Mouse (Mus musculus) liver, embryonic 16.5 days (tissue): ENCODE data around the gene Rnf212. TPM values are rescaled to one million over a fixed set of nuclear protein-coding genes. Genes with fewer than 3 reads are reported as not detected.
"Not testable (repeated sequence)": the region's sequence is repeated elsewhere in the genome, so short reads cannot be mapped to it uniquely, and the experiment has no call there.

Source experiments
- ATAC-seq: fragments of 200-750 bp; cut with Nextera tagmentation; 2 replicates; pipeline ENCODE4 v1.8.0; 2017; ENCODE audit warnings: low read depth, mild to moderate bottlenecking, moderate number of reproducible peaks, moderate library complexity
- H3K27ac ChIP-seq: fragments of 300-500 bp; sonication (generic); 2 replicates; pipeline ENCODE4 v1.5.1; 2014; ENCODE audit warnings: mild to moderate bottlenecking, low read length
- H3K27me3 ChIP-seq: fragments of 300-500 bp; sonication (generic); 2 replicates; pipeline ENCODE4 v1.6.1; 2014; ENCODE audit warnings: low read depth, low read length, mixed read lengths; ENCODE audit not compliant: control insufficient read depth, insufficient read depth
- H3K36me3 ChIP-seq: fragments of 300-500 bp; sonication (generic); 2 replicates; pipeline ENCODE4 v1.6.1; 2014; ENCODE audit warnings: mild to moderate bottlenecking; ENCODE audit not compliant: control insufficient read depth, insufficient read depth
- H3K4me1 ChIP-seq: fragments of 300-500 bp; sonication (generic); 2 replicates; pipeline ENCODE4 v1.6.1; 2014; ENCODE audit warnings: low read depth, low read length, mixed read lengths; ENCODE audit not compliant: control insufficient read depth
- H3K4me2 ChIP-seq: fragments of 300-500 bp; sonication (generic); 2 replicates; pipeline ENCODE4 v1.6.1; 2014; ENCODE audit warnings: low read depth, low read length, mixed read lengths
- H3K4me3 ChIP-seq: fragments of 300-500 bp; sonication (generic); 2 replicates; pipeline ENCODE4 v1.5.1; 2014; ENCODE audit warnings: low read depth, mild to moderate bottlenecking, low read length
- H3K9ac ChIP-seq: fragments of 300-500 bp; sonication (generic); 2 replicates; pipeline ENCODE4 v1.6.1; 2014; ENCODE audit warnings: low read depth, low read length
- H3K9me3 ChIP-seq: fragments of 300-500 bp; sonication (generic); replicated peaks from 2 replicates; pipeline ENCODE4 v1.6.1; 2016; ENCODE audit warnings: low read length; ENCODE audit not compliant: control insufficient read depth
- WGBS: fragments of 180-500 bp; shearing (Covaris S2); extraction: QIAGEN DNeasy Blood & Tissue Kit; methylation state at CpG from one replicate; pipeline ENCODE4 v1.1.7; 2014; ENCODE audit not compliant: insufficient replicate concordance; 5-methylcytosine and 5-hydroxymethylcytosine counted together
- polyA plus RNA-seq: library from polyadenylated mRNA; unstranded; fragments of >200 nt; fragmentation: Nextera tagmentation; extraction: Ambion mirVana; gene quantifications from 2 replicates; pipeline ENCODE4 v1.2.1, GENCODE M21; 2015

Gene Rnf212
- polyA plus RNA-seq = 2.3 and 2.4 TPM in 2 replicates

DNA sequence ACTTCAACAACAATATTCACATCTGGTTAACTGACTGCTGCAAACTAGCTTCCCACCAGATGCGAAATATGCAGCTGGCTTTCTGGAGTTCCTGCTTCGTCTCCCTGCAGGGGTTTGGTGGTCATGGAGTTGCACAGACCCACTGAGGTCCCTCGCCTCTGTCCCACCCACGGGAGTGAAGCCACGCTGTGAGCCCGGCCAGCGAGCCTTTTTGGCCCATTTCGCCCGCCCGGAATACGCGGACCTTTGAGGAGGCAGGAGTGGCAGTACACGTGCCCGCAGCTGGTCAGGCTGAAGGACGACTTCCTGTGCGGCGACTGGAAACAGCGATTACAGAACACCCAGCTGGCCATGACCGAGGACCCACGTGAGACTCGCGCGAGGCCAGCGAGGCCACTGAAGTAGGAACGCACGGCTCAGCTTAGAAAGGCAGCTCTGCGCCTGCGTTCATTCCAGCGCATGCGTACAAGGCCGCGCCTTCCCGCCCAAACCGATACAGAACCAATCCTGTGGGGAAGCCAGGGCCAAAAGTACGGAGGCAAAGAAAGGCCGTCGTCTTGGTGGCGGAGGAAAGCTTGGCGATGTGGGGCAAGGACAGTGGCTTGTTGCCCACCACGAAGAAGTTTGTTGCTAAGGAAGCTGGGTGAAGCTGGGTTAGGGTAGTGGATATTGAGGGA is at the start of gene Rnf212:
Rnf212 (minus strand) TSS at position 353 of the 677 bp plus-strand sequence.
- 63% methylated on average over 40 of the region's 40 CpGs for WGBS
- Histone ChIP-seq H3K4me3 (no peak within 1 kb of the TSS), H3K9me3 (no peaks in the 10 kb centered on the region), H3K4me1 (no peaks in the 10 kb centered on the region), H3K9ac (no peak within 1 kb of the TSS), H3K4me2 (no peak within 1 kb of the TSS), H3K27me3 (no peaks in the 10 kb centered on the region), H3K36me3 (no peaks in the 10 kb centered on the region), H3K27ac (no peak within 1 kb of the TSS)
- ATAC-seq = no peak

DNA sequence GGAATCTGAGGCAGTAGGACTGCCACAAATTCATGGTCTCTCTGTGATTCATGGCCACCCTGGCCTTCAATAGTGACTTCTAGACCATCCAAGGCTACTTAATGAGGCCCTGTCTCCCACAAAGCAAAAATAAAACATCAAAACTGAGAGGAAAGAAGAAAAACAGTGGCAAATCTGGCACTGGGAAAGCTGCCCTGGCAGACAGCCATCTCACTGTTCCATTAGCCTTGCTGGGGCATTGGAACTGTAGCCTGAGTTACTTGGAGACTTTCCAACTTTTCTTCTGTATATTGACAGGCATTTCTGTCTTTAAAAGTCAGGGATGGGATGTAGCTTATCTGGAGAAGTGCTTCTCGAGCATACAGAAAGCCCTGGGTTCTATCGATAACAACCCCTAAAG is 48.5 kb upstream of the Rnf212 start:
- Histone ChIP-seq H3K36me3 (no peaks in the 10 kb centered on the region), H3K27me3 (no peaks in the 10 kb centered on the region), H3K4me1 (no peaks in the 10 kb centered on the region), H3K9ac (no peak overlapping the region), H3K4me2 (no peak overlapping the region), H3K4me3 (no peak overlapping the region), H3K9me3 (no peaks in the 10 kb centered on the region), H3K27ac (no peak overlapping the region)
- ATAC-seq = no peak
- 53% methylated on average over 2 of the region's 2 CpGs for WGBS

DNA sequence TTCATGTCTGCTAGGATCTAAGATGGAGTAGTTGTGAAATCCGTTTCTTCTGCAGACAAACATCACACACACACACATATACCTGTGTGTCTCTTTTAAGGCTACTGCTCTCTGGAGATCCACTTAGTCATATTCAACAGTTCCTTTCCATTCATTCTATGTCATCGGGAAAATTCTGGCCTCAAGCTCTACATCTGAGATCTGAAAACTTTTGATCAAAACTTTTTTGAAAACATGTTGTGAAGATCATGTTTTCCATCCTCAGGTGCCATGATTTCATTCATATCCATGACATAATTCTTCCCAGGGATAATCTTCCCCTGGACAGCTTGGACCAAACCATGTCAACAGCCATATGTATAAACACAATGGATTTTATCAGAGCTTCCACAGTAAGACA is 34.0 kb upstream of the Rnf212 start, which contains the start of gene Vmn2r8:
Vmn2r8 (minus strand) TSS at position 101 of the 400 bp plus-strand sequence.
- H3K9ac ChIP-seq, H3K27me3 ChIP-seq, H3K4me2 ChIP-seq, ATAC-seq, H3K36me3 ChIP-seq, H3K9me3 ChIP-seq, H3K27ac ChIP-seq, H3K4me1 ChIP-seq, H3K4me3 ChIP-seq: not testable (repeated sequence)
- 56% methylated on average over 2 of the region's 2 CpGs for WGBS

DNA sequence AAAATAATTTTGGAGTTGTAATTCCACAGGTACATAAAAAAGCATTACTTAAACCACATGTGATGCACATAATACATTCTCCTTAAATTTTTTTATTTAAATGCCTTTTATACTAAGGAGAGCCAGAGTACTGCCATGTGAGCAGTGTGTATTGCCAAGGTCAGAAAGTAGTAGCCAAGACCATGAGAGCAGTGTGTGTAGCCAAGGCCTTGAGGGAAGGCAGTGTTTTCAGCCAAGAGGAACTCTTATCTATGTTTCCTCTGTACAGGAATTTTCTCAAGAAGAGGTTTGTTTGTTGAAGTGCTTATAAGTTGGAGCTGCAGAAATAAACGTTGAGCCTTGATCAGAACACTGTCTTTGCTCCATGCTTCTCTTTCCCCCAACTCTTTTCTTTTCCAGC is 28.9 kb upstream of the Rnf212 start:
- H3K9me3 ChIP-seq = no peaks in the 10 kb centered on the region
- no peak overlapping the region for H3K9ac ChIP-seq
- no peaks in the 10 kb centered on the region for H3K36me3 ChIP-seq
- H3K4me2 ChIP-seq = no peak overlapping the region
- H3K4me3 ChIP-seq = no peak overlapping the region
- H3K4me1 ChIP-seq = no peaks in the 10 kb centered on the region
- H3K27ac ChIP-seq = no peak overlapping the region
- no peak for ATAC-seq
- no peaks in the 10 kb centered on the region for H3K27me3 ChIP-seq
- WGBS = 30% methylated on average over 1 of the region's 1 CpGs

DNA sequence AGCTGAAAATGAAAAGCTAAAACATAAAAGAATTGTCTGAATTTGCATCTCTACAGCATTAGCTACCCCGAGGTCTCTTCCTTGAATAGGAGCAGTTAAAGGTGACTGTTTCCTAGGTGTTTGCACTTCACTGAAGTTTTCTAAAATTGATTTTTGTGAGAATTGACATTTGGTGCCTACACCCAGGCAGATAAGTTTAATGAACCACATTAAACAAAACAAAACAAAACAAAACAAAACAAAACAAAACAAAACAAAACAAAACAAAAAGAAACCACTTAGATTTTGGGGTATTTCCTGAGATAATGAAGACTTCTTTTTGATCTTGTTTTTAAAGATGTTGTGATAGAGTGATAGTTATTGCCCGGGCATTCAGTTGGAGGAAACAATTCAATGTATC is 20.5 kb upstream of the Rnf212 start, which contains the start of gene Tmed11:
Tmed11 (minus strand) TSS at position 101 of the 400 bp plus-strand sequence.
- ATAC-seq, H3K27me3 ChIP-seq, H3K27ac ChIP-seq, H3K4me3 ChIP-seq, H3K4me2 ChIP-seq, H3K36me3 ChIP-seq, H3K9me3 ChIP-seq, H3K4me1 ChIP-seq, H3K9ac ChIP-seq: not testable (repeated sequence)
- 50% methylated on average over 2 of the region's 2 CpGs for WGBS

DNA sequence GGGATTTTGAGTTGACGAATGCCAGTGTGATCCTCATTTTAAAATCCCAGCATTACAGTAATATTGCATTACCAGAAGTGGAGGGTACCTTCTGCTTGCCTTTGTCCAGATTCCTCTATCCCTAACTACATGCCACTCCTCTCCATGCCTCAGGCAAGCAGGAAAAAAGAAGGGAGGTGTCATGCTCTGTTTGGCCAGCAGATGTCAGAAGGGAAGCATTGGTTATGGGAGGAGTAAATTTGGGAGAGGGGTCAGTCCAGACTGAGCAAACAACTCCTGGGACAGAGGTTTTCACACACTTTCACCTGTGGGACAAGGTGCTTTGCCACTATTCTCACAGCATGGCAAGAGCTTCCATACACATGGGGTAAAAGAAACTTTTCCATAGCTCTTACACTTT is 15.6 kb upstream of the Rnf212 start:
- not testable (repeated sequence) for H3K4me2 ChIP-seq, H3K4me1 ChIP-seq, H3K36me3 ChIP-seq, ATAC-seq, H3K4me3 ChIP-seq, H3K27me3 ChIP-seq, H3K27ac ChIP-seq, H3K9ac ChIP-seq, H3K9me3 ChIP-seq
- 22% methylated on average over 1 of the region's 1 CpGs for WGBS

DNA sequence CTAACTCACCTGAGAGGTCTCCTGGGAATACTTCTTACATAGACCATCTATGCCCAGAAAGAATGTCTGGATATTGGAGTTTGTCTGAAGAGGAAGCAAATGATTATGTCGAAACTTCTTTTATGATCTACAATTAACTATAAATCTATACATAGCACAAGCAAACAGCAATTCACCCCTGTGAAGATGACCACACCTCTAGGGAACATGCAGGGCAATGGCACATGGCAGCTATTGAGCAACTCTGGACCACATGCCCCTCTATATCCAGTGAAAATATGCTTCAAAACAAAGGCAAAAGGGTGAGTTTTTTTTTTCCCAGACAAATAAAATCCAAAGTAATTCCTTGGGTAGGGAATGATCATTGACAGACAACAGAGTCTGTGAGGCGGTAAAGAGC is 14.8 kb downstream of the Rnf212 start:
- Histone ChIP-seq H3K27ac (no peak overlapping the region), H3K4me3 (no peak overlapping the region), H3K4me2 (no peak overlapping the region), H3K9ac (no peak overlapping the region), H3K27me3 (no peaks in the 10 kb centered on the region), H3K36me3 (no peaks in the 10 kb centered on the region), H3K9me3 (no peaks in the 10 kb centered on the region), H3K4me1 (no peaks in the 10 kb centered on the region)
- ATAC-seq = no peak
- WGBS = 46% methylated on average over 2 of the region's 2 CpGs

DNA sequence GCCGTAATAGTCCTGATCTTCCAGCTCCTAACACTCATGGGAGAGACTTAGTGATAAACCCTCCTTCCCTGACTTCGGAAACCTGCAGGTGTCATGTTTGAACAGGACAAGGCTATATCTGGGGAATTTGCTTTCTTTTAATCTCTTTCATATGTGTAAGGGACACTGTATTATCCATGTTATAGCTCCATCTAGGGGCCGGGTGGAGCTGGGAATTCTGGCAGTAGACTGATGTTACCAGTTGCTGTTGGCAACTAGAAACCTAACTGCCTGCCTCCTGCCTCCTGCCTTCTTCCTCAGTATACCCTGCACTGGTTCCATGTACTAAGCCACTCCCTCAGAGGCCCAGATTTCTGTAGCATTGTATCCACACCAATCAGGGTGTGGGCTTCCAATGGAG is 16.4 kb downstream of the Rnf212 start:
- WGBS = 49% methylated on average over 3 of the region's 3 CpGs
- H3K9ac ChIP-seq = no peak overlapping the region
- H3K4me3 ChIP-seq = no peak overlapping the region
- no peaks in the 10 kb centered on the region for H3K4me1 ChIP-seq
- H3K4me2 ChIP-seq = no peak overlapping the region
- no peaks in the 10 kb centered on the region for H3K36me3 ChIP-seq
- H3K27ac ChIP-seq = no peak overlapping the region
- H3K27me3 ChIP-seq = no peaks in the 10 kb centered on the region
- H3K9me3 ChIP-seq = no peaks in the 10 kb centered on the region
- ATAC-seq = no peak

DNA sequence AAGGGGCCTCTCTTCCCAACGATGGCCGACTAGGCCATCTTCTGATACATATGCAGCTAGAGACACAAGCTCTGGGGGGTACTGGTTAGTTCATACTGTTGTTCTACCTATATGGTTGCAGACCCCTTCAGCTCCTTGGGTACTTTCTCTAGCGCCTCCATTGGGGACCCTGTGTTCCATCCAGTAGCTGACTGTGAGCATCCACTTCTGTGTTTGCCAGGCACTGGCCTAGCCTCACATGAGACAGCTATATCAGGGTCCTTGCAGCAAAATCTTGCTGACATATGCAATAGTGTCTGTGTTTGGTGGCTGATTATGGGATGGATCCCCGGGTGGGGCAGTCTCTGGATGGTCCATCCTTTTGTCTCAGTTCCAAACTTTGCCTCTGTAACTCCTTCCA is 23.5 kb downstream of the Rnf212 start:
- H3K4me2 ChIP-seq, H3K9me3 ChIP-seq, H3K27ac ChIP-seq, H3K9ac ChIP-seq, H3K36me3 ChIP-seq, H3K4me1 ChIP-seq, H3K27me3 ChIP-seq, H3K4me3 ChIP-seq: not testable (repeated sequence)
- WGBS = 63% methylated on average over 4 of the region's 4 CpGs
- peak; percentile 32; the same call in 1 of the 2 replicates for ATAC-seq
